Mouse (Mus musculus): ENCODE data around the gene Cacna1e.

GRCm38 (mm10) chr1:154794518-154794951, 89.8 kb downstream of the Cacna1e start:
- TF ChIP-seq POLR2A (IDR thresholded peaks at IDR 0.05; ENCODE audit: borderline replicate concordance, insufficient read depth, low read length) (no peak), CTCF (IDR thresholded peaks at IDR 0.05; ENCODE audit: borderline replicate concordance, insufficient read depth, low read depth, low read length) (no peak)
